ENCODE assay signal across 8 mouse cellular contexts in the genomic region with DNA sequence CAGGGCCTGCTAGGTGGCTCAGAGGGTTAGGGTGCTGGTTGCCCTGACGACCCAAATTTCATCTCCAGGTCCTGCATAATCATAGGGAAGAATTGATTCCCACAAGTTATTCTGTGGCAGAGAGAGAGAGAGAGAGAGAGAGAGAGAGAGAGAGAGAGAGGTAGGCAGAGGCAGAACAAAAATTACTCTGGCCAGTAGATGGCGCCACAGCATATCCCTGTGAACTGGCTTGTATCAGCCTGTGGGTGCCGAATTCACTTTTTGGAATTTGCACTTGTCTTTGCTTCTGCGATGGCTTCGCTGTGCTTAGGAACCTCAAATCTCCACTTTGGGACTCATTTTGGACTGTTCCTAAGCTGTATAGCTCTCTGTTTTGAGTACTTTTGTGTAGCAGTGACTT. TPM values are rescaled to one million over a fixed set of nuclear protein-coding genes. Genes with fewer than 3 reads are reported as not detected.
DNase-seq lines count a peak whose midpoint lies in the region; ATAC-seq and TF ChIP-seq lines count a peak whose summit lies in the region.

No protein-coding gene starts in this region.

- H3K4me2 ChIP-seq in intestine, embryonic 14.5 days (ENCODE audit: low read length) = no peak overlapping the region
- no peak overlapping the region for H3K4me2 ChIP-seq in intestine, embryonic 15.5 days (replicated peaks)
- peak overlapping the region; percentile 10; the same call in 1 of the 2 replicates for H3K4me2 ChIP-seq in embryonic facial prominence, embryonic 14.5 days (ENCODE audit: low read depth, low read length)
- 0 out of 2 replicates have a peak overlapping the region, but pooled peaks have one; percentile 10 for H3K4me2 ChIP-seq in intestine, postnatal 0 days (replicated peaks; ENCODE audit: low read depth)

- peak; percentile 87 for DNase-seq in intestine, embryonic 14.5 days (ENCODE audit: low spot score)
- DNase-seq in adrenal gland, postnatal 14 days = peak; percentile 88
- DNase-seq in embryonic facial prominence, embryonic 14.5 days (ENCODE audit: low spot score) = peak; percentile 77
- peak; percentile 82 for DNase-seq in limb, embryonic 10.5 days (ENCODE audit: low spot score)
- DNase-seq in natural killer cell, adult 2 months (ENCODE audit: low spot score in 2 of 2) = peak; percentile 66 to 81
- DNase-seq in telencephalon, adult 2 months (ENCODE audit: low read depth, low spot score) = peak; percentile 70

- H3K27ac ChIP-seq in intestine, embryonic 14.5 days (ENCODE audit: low read depth) = no peak overlapping the region
- no peak overlapping the region for H3K27ac ChIP-seq in intestine, embryonic 15.5 days
- H3K27ac ChIP-seq in embryonic facial prominence, embryonic 14.5 days (replicated peaks; ENCODE audit: low read depth, low read length) = no peak overlapping the region
- H3K27ac ChIP-seq in intestine, postnatal 0 days (ENCODE audit: low read depth, low read length) = no peak overlapping the region
- no peak overlapping the region for H3K27ac ChIP-seq in limb, embryonic 10.5 days

- H3K9me3 ChIP-seq in intestine, embryonic 14.5 days (ENCODE audit: control insufficient read depth, low read length) = no peaks in the 10 kb centered on the region
- no peaks in the 10 kb centered on the region for H3K9me3 ChIP-seq in intestine, embryonic 15.5 days
- no peaks in the 10 kb centered on the region for H3K9me3 ChIP-seq in embryonic facial prominence, embryonic 14.5 days (ENCODE audit: control insufficient read depth, low read length)
- H3K9me3 ChIP-seq in intestine, postnatal 0 days (ENCODE audit: control insufficient read depth) = no peaks in the 10 kb centered on the region
- H3K9me3 ChIP-seq in limb, embryonic 10.5 days (replicated peaks) = no peaks in the 10 kb centered on the region

- H3K4me3 ChIP-seq in intestine, embryonic 14.5 days (ENCODE audit: low read depth, low read length) = no peak overlapping the region
- H3K4me3 ChIP-seq in intestine, embryonic 15.5 days (replicated peaks) = no peak overlapping the region
- no peak overlapping the region for H3K4me3 ChIP-seq in embryonic facial prominence, embryonic 14.5 days (ENCODE audit: low read depth, low read length)
- H3K4me3 ChIP-seq in intestine, postnatal 0 days (ENCODE audit: low read depth, low read length) = no peak overlapping the region
- no peak overlapping the region for H3K4me3 ChIP-seq in limb, embryonic 10.5 days

- no peak for ATAC-seq in intestine, embryonic 14.5 days (replicated peaks; ENCODE audit: low FRiP score, low TSS enrichment, low read depth)
- no peak for ATAC-seq in intestine, embryonic 15.5 days
- ATAC-seq in embryonic facial prominence, embryonic 14.5 days (ENCODE audit: low read depth) = no peak
- no peak for ATAC-seq in intestine, postnatal 0 days

- 0 out of 2 replicates have a peak, but pooled peaks cover 3% of the 10 kb centered on the region for H3K27me3 ChIP-seq in intestine, embryonic 14.5 days (replicated peaks; ENCODE audit: control insufficient read depth, insufficient read depth, low read length)
- no peaks in the 10 kb centered on the region for H3K27me3 ChIP-seq in intestine, embryonic 15.5 days (replicated peaks)
- no peaks in the 10 kb centered on the region for H3K27me3 ChIP-seq in embryonic facial prominence, embryonic 14.5 days (replicated peaks; ENCODE audit: control insufficient read depth, insufficient read depth, low read length)
- H3K27me3 ChIP-seq in intestine, postnatal 0 days (replicated peaks; ENCODE audit: control insufficient read depth, insufficient read depth, low read length) = 0 out of 2 replicates have a peak, but pooled peaks cover 3% of the 10 kb centered on the region
- H3K27me3 ChIP-seq in limb, embryonic 10.5 days (ENCODE audit: low read depth, poor library complexity, severe bottlenecking) = no peaks in the 10 kb centered on the region

- H3K4me1 ChIP-seq in intestine, embryonic 14.5 days (replicated peaks; ENCODE audit: control insufficient read depth, insufficient read depth, low read length) = no peaks in the 10 kb centered on the region; the same call in 1 of the 2 replicates
- 0 out of 2 replicates have a peak, but pooled peaks cover 5% of the 10 kb centered on the region for H3K4me1 ChIP-seq in intestine, embryonic 15.5 days (replicated peaks)
- H3K4me1 ChIP-seq in embryonic facial prominence, embryonic 14.5 days (ENCODE audit: control insufficient read depth, insufficient read depth, low read length) = peaks cover 5% of the 10 kb centered on the region
- H3K4me1 ChIP-seq in intestine, postnatal 0 days (replicated peaks; ENCODE audit: control insufficient read depth, insufficient read depth, low read length) = peaks cover 4% of the 10 kb centered on the region
- peaks cover 9% of the 10 kb centered on the region for H3K4me1 ChIP-seq in limb, embryonic 10.5 days

- H3K9ac ChIP-seq in intestine, embryonic 14.5 days (ENCODE audit: low read length) = no peak overlapping the region
- no peak overlapping the region for H3K9ac ChIP-seq in intestine, embryonic 15.5 days
- H3K9ac ChIP-seq in embryonic facial prominence, embryonic 14.5 days (ENCODE audit: low read depth, low read length) = 0 out of 2 replicates have a peak overlapping the region, but pooled peaks have one; percentile 27
- H3K9ac ChIP-seq in intestine, postnatal 0 days (ENCODE audit: low read depth, low read length) = no peak overlapping the region

- no peaks in the 10 kb centered on the region for H3K36me3 ChIP-seq in intestine, embryonic 14.5 days (ENCODE audit: control insufficient read depth, insufficient read depth, low read length)
- no peaks in the 10 kb centered on the region for H3K36me3 ChIP-seq in intestine, embryonic 15.5 days
- H3K36me3 ChIP-seq in embryonic facial prominence, embryonic 14.5 days (ENCODE audit: control insufficient read depth, insufficient read depth, low read length) = no peaks in the 10 kb centered on the region
- no peaks in the 10 kb centered on the region for H3K36me3 ChIP-seq in intestine, postnatal 0 days (ENCODE audit: control insufficient read depth, insufficient read depth)
- no peaks in the 10 kb centered on the region for H3K36me3 ChIP-seq in limb, embryonic 10.5 days

- WGBS in intestine, embryonic 14.5 days = 13% methylated on average over 5 of the region's 5 CpGs
- 21% methylated on average over 5 of the region's 5 CpGs for WGBS in intestine, embryonic 15.5 days
- WGBS in embryonic facial prominence, embryonic 14.5 days = 16% methylated on average over 5 of the region's 5 CpGs
- 12% methylated on average over 5 of the region's 5 CpGs for WGBS in intestine, postnatal 0 days
- 26% methylated on average over 5 of the region's 5 CpGs for WGBS in limb, embryonic 10.5 days

- TF ChIP-seq CTCF in intestine, postnatal 0 days (IDR thresholded peaks at IDR 0.05; ENCODE audit: low read depth) = peak; percentile 89

RNA-seq across cellular contexts. Expression of a gene that starts 4.8 kb away (rescaled TPM):
- 73.5 and 78.4 TPM in 2 replicates for polyA plus RNA-seq in intestine, embryonic 14.5 days (2014; fragmentation: Nextera tagmentation; extraction: Ambion mirVana)
- 63.8 and 64.9 TPM in 2 replicates for polyA plus RNA-seq in intestine, embryonic 15.5 days (2015; fragmentation: Nextera tagmentation; extraction: Ambion mirVana)
- 52.0 and 52.5 TPM in 2 replicates for total RNA-seq in adrenal gland, postnatal 14 days (2021)
- 68.3 and 74.7 TPM in 2 replicates for polyA plus RNA-seq in embryonic facial prominence, embryonic 14.5 days (2014; fragmentation: Nextera tagmentation; extraction: Ambion mirVana)
- polyA plus RNA-seq in intestine, postnatal 0 days (2015; fragmentation: Nextera tagmentation; extraction: Ambion mirVana) = 46.5 and 52.4 TPM in 2 replicates
- polyA plus RNA-seq in limb, embryonic 10.5 days (2016; fragmentation: Nextera tagmentation; extraction: Ambion mirVana) = 71.9 and 72.5 TPM in 2 replicates

RNA-seq across cellular contexts. Expression of a gene that starts 18.7 kb away (rescaled TPM):
- 35.7 and 37.5 TPM in 2 replicates for polyA plus RNA-seq in intestine, embryonic 14.5 days (2014; fragmentation: Nextera tagmentation; extraction: Ambion mirVana)
- 33.9 and 35.6 TPM in 2 replicates for polyA plus RNA-seq in intestine, embryonic 15.5 days (2015; fragmentation: Nextera tagmentation; extraction: Ambion mirVana)
- 24.5 and 26.4 TPM in 2 replicates for total RNA-seq in adrenal gland, postnatal 14 days (2021)
- polyA plus RNA-seq in embryonic facial prominence, embryonic 14.5 days (2014; fragmentation: Nextera tagmentation; extraction: Ambion mirVana) = 22.6 and 26.1 TPM in 2 replicates
- 14.7 and 14.9 TPM in 2 replicates for polyA plus RNA-seq in intestine, postnatal 0 days (2015; fragmentation: Nextera tagmentation; extraction: Ambion mirVana)
- polyA plus RNA-seq in limb, embryonic 10.5 days (2016; fragmentation: Nextera tagmentation; extraction: Ambion mirVana) = 67.3 and 79.0 TPM in 2 replicates

RNA-seq across cellular contexts. Expression of a gene that starts 23.3 kb away (rescaled TPM):
- polyA plus RNA-seq in intestine, embryonic 14.5 days (2014; fragmentation: Nextera tagmentation; extraction: Ambion mirVana) = 0.28 and 0.30 TPM in 2 replicates
- 0.11 and 0.15 TPM in 2 replicates for polyA plus RNA-seq in intestine, embryonic 15.5 days (2015; fragmentation: Nextera tagmentation; extraction: Ambion mirVana)
- total RNA-seq in adrenal gland, postnatal 14 days (2021) = 0.41 and 0.68 TPM in 2 replicates
- polyA plus RNA-seq in embryonic facial prominence, embryonic 14.5 days (2014; fragmentation: Nextera tagmentation; extraction: Ambion mirVana) = 0.51 and 0.87 TPM in 2 replicates
- 0.04 and 0.10 TPM in 2 replicates for polyA plus RNA-seq in intestine, postnatal 0 days (2015; fragmentation: Nextera tagmentation; extraction: Ambion mirVana)
- 0.14 and 0.48 TPM in 2 replicates for polyA plus RNA-seq in limb, embryonic 10.5 days (2016; fragmentation: Nextera tagmentation; extraction: Ambion mirVana)

RNA-seq across cellular contexts. Expression of a gene that starts 40.4 kb away (rescaled TPM):
- polyA plus RNA-seq in intestine, embryonic 14.5 days (2014; fragmentation: Nextera tagmentation; extraction: Ambion mirVana) = not detected in 2 replicates
- 0.05 and 0.06 TPM in 2 replicates for polyA plus RNA-seq in intestine, embryonic 15.5 days (2015; fragmentation: Nextera tagmentation; extraction: Ambion mirVana)
- total RNA-seq in adrenal gland, postnatal 14 days (2021) = 0.41 and 0.83 TPM in 2 replicates
- polyA plus RNA-seq in embryonic facial prominence, embryonic 14.5 days (2014; fragmentation: Nextera tagmentation; extraction: Ambion mirVana) = 0.17 and 0.46 TPM in 2 replicates
- not detected in 2 replicates for polyA plus RNA-seq in intestine, postnatal 0 days (2015; fragmentation: Nextera tagmentation; extraction: Ambion mirVana)
- 0.06 TPM in 1 of 2 replicates, not detected in the other for polyA plus RNA-seq in limb, embryonic 10.5 days (2016; fragmentation: Nextera tagmentation; extraction: Ambion mirVana)

Comparison
In these comparisons a context has a peak if more than half of its experiments do, and no peak if none do; other contexts are left out.
1. H3K4me2 ChIP-seq: peak in embryonic facial prominence, embryonic 14.5 days (single experiment) and intestine, postnatal 0 days (single experiment); none in intestine, embryonic 14.5 days (single experiment) and intestine, embryonic 15.5 days (single experiment).
2. Peak in every context shown above with its lines, with median percentiles within 50 percentile points of each other: DNase-seq.